Mouse (Mus musculus) urinary bladder, postnatal 4 days (tissue): Measurements from ENCODE around the gene Cacna1d.

Experiments used
- DNase-seq, 2 experiments: peaks; one replicate each; pipeline ENCODE4 v3.0.0; 2021 to 2022; ENCODE audit warnings: low spot score in 2 of 2

The Cacna1d gene

DNA sequence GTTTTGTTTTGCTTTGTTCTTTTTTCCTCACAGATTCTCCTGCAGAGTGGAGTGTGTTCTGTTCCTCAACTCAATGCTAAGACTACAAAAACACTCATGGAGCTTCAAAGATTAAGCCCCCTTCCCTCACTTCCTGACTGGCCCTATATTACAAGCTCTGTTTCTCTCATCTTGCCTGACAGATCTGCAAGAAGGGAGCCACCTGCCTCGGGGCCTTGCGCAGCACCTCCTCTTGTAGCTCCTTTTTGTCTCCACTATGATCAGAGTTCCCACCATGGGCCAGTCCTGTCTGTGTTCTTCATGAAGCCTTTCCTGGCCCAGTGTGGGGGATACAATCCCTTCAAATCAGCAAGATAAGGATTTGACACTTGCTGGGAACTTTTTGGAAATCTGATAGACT is 399.2 kb downstream of the Cacna1d start:
- DNase-seq: no peak

DNA sequence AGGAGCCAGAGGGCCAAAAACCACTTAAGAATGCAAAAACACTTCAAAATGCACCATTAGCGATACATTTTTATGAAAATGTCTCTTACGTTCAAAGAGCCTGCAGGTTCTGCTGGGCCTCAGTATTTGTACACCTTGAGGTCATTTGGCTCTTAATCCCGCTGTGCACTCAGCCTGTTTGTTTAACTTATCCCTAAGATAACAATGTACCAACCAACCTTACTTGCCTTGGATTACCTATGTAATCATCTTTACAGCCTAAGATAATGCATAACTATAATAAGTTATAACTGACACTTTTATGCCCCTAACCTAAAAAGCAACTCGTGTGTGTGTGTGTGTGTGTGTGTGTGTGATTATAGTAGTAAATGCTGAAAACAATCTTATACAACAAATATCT is 411.5 kb downstream of the Cacna1d start:
- DNase-seq: no peak

- no peak for DNase-seq
Observed at GRCm38 (mm10) chr14:30078115-30078808, 413.0 kb downstream of the Cacna1d start.

DNA sequence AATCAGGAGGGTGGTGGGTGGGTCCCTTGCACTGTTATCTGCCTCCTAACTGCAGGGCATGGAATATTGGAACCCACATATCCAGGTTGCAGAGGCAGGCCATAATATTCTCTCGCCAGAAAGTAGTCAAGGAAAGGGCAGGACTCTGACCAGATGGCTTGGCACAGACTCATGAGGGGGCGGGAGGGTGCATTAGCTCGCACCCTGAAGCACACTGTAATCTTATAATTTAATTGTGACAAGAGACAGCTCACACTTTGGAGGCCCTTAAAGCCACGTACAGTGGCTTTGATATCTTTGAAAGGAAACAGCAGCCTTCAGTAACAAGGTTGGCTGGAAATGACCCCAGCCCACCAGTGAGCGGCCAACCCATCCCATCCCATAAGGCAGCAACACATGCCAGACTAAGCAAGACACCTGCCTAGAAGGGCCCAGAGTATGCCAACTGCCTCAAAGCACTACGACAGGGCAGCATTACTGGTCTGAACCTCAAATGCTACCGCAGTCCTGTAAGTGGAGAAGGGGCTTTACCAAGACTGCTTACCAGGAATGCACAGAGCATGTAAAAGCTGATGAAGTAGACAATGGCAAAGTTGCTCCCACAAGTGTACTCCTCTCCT is 415.9 kb downstream of the Cacna1d start:
- no peak for DNase-seq

DNA sequence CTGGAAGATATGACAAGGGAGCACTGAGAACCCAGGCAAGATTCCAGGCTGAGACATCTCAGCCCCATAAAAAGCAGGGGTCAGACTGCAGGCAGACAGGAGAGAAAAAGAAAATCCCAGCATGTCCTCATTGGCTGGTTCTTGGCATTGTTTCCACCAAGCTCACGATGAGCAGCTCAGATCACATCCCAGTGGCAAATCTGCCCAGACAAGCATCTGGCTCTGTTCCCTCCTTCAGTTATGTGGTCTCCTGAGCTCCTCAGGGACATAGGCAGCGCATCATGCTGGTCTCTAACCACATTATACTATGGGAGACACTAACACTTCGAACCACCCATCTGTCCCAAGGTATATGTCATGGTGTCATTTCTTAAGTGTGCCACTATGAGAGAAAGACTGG is 422.7 kb downstream of the Cacna1d start:
- no peak for DNase-seq

- no peak for DNase-seq
Observed at GRCm38 (mm10) chr14:30066752-30067151, 424.5 kb downstream of the Cacna1d start.

DNA sequence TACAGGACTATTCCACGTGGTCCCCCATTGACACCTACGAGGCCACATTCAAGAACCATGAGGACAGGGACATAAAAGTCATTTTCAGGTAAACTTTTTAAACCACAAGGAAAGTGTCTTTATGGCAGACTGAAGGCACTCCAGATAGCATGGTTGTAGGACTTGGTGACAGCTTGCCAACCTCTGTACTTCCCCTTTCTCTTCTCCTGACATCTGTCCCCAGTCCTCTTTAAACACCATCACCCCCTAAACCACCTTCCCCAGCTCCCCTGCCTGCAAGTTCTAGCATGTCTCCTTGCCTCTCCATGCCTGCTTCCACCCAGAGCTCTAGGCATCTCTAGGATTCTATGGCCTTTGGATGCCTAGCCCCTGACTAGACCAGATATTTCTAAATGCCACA is 426.4 kb downstream of the Cacna1d start:
- no peak for DNase-seq

- DNase-seq: peak in 1 of 2 experiments; percentile 38
Observed at GRCm38 (mm10) chr14:30056031-30056766, 435.1 kb downstream of the Cacna1d start.

- DNase-seq: no peak
Observed at GRCm38 (mm10) chr14:30054922-30055321, 436.3 kb downstream of the Cacna1d start.

GRCm38 (mm10) chr14:30050280-30050679 is 441.0 kb downstream of the Cacna1d start:
- no peak for DNase-seq

- no peak for DNase-seq
Observed at GRCm38 (mm10) chr14:30048049-30048448, 443.2 kb downstream of the Cacna1d start.

DNA sequence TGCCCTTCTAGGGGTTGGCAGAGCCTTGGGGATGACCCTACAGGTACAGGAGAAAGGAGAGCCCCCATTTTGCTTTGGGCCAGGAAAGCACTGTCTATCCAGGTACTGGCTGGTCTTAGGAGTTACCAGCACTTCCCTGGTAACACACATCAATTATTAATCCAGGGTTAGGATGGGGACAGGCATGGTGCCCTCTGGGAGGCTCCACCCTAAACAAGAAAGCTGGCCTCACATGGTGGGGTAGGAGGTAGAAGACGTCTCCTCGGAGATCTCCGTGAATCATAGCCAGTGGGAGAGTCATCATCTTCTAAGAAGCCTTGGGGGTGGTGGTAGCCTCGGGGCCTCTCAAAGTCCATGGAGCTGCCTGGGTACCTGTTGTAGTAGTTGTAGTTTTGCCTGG is 444.3 kb downstream of the Cacna1d start:
- DNase-seq: no peak

- no peak for DNase-seq
Observed at GRCm38 (mm10) chr14:30045704-30046220, 445.5 kb downstream of the Cacna1d start.

GRCm38 (mm10) chr14:30045239-30045638 is 446.0 kb downstream of the Cacna1d start:
- DNase-seq: no peak

GRCm38 (mm10) chr14:30043356-30043940 is 447.8 kb downstream of the Cacna1d start:
- DNase-seq: no peak

DNA sequence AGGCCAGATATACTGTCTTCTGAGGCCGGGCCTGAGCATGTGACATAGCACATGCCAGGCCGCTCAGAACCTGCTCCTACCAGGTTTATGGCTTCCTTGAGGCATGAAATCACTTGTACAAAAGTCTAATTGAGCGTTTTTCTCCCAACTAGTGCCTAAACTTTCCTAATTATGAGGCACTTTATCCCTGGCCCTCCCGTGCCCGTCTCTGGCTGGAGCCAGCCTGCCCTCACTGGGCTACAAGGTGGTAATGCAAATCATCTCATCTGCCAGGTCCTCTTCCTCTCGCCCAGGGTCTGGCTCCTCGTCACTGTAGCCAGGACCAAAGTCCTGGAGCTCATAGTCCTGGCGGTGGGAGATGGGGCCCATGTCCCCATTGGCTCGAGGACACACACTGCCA is 449.4 kb downstream of the Cacna1d start:
- DNase-seq: no peak

GRCm38 (mm10) chr14:30039413-30039812 is 451.8 kb downstream of the Cacna1d start:
- DNase-seq: no peak

DNA sequence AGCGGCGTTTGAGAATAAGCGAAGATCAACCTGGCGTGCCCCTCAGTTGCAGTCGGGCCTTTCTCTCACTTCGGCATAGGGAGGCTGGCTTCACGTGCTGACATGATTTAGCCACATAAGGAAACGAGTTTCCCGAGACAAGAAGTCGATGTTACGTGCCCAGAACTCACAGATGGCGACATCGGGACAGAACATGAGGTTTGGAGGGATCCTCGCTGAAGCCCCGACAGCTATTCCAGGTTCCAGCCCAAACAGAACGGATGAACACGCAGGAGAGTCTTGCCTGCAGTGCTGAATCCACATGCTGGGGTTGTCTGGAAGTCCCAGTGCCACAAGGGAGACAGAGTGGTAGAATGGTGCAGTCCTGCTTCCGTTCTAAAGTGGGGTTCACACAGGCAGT is 452.8 kb downstream of the Cacna1d start:
- no peak for DNase-seq

DNA sequence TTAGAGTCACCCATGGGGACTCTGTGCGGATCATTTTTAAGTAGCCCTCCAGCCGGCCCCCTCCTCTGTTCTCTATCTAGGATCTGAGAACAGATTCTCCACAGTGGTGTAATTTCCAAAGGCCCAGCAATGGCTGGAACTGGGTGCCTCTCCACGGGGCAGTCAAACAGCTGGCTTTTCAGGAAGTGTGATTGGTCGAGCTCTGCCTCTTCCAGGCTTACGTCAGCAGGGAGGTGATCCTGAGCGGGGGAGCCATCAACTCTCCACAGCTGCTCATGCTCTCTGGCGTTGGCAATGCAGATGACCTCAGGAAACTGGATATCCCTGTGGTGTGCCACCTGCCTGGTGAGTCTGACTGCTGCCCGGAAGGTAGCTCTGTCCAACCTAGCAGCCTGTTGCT is 457.9 kb downstream of the Cacna1d start:
- no peak for DNase-seq

- no peak for DNase-seq
Observed at GRCm38 (mm10) chr14:30027378-30027777, 463.9 kb downstream of the Cacna1d start.

- DNase-seq: no peak
Observed at GRCm38 (mm10) chr14:30024387-30024786, 466.9 kb downstream of the Cacna1d start.

GRCm38 (mm10) chr14:30022471-30022870 is 468.8 kb downstream of the Cacna1d start:
- DNase-seq: no peak
